Mouse (Mus musculus): ENCODE data around the gene Zdhhc21. TPM values are rescaled to one million over a fixed set of nuclear protein-coding genes. Genes with fewer than 3 reads are reported as not detected.

Gene Zdhhc21
- 3.6 and 4.6 TPM in 2 replicates for total RNA-seq (2015; ENCODE audit: low replicate concordance)
- 0.23 and 1.7 TPM in 2 replicates for total RNA-seq (2017; ENCODE audit: low replicate concordance)

DNA sequence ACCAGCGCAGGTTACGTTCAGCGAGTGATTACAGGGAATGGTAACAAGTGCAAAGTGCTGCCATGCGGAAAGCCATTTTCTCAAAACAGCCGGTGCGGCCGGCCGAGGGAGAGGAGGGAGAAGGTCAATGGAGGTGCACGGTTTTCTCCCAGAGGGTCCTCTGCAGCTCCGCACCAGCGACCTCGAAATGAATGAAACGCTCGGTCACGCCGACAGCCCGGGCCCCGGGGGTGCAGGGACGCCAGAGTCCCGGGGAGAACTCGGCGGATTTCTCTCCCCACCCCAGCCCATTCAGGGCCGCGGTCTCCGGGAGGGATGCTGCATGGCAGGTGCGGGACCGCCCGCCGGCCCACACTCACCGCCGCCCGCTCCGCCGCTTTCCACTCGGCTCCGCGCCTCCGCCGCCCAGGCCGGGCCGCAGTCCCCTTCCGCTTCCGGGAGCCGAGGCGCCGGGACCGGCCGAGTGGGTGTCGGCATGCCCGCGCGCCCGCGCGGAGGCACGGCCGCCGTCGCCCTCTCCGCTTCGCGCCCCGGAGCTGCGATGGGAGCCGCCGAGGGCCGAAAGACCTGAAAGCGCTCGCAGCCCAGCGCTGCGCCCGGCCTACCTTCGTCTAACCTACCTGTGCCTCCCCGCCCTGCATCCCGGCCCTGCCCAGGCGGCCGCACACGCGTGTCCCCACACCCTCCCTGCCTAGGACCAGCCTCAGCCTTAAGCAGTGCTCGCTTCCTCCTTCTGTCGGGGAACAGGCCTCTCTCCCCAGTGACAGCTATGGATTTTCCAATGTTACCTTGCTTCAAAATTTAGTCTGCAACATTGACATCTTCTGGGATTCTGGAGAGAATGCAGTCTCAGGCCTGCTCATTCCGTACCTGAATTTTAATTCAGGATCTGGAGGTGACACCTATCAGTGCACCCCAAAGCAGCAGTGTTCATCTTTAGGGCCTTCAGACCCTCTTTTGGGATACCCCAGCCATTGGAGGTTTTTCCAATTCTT, at the start of gene Zdhhc21:
Zdhhc21 (minus strand) TSS at position 828 of the 995 bp plus-strand sequence.
- peak; percentile 65 for ATAC-seq (replicated peaks; ENCODE audit: low FRiP score, poor library complexity, severe bottlenecking)

DNA sequence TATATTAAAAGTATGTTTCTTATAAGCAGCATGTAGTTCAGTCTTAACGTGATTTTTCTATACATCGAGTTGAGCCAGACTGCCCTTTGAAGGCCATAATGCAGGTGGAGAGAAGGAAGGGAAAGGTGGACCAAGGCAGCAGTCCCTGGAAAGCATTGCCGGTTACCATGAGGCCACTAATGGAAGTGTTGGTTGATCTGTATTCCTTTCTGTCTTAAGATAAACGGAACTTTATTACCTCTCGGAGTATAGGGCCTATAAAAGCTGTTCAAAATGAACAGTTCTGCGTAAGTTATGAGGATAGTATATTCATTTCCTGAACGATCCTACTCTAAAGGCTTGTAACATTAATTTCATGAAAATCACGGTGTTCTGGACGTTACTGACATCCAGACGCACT, 35.5 kb upstream of the Zdhhc21 start:
- ATAC-seq (replicated peaks; ENCODE audit: low FRiP score, poor library complexity, severe bottlenecking): no peak

DNA sequence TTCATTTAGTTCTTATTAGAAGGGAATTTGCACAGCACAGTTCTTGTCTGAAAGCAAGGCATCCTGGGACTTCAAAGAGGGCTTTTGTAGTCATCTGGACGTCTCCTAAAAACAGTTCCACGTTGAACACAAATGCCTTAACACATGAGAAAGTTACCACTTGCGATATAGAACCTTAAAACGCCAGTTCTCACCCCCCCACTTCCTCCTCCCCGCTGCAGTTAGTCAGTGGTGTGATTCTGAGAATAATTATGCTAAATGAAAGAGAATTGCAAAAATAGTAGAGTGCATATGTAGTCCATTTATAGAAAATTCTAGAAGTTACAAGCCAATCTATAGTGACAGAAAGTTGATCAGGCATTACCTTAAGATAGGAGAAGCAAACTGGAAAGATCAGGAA, 32.5 kb upstream of the Zdhhc21 start:
- no peak for ATAC-seq (replicated peaks; ENCODE audit: low FRiP score, poor library complexity, severe bottlenecking)

DNA sequence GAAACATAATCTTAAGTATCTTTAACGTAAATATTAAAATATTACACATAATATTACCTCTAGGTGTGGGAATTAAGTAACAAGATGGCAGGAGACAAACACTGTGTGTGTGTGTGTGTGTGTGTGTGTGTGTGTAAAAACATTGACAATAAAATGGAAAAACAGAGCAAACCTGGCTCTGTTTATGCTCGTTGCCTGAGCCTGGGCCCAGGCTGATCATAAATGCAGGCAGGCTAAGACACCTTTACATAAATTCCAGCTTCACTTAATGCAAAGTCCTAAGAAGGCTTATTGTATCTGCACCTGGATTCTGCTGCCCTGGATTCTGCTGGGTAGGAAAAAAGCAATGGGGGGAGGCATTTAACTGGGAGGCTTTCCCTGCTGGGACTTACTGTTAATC, 31.8 kb upstream of the Zdhhc21 start:
- no peak for ATAC-seq (replicated peaks; ENCODE audit: low FRiP score, poor library complexity, severe bottlenecking)

DNA sequence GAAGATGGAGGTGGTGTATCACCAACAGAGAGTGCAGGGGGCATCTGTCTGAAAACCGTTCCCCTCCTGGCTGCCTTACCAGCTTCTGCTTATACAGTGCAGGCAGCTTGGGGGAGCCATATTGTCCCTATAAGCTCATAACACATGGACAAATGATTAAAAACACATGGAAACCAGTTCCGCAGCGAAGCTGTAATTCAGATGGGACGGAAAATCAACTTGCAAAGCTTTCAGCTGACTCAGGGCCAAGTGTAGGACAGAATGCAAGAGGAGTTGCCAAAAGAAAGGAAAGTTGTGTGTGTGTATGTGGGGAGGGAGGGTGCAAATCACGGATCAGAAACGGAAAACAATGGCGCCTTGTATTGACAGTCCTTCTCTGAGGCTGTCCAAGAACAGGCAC, 31.3 kb upstream of the Zdhhc21 start:
- ATAC-seq (replicated peaks; ENCODE audit: low FRiP score, poor library complexity, severe bottlenecking): no peak

DNA sequence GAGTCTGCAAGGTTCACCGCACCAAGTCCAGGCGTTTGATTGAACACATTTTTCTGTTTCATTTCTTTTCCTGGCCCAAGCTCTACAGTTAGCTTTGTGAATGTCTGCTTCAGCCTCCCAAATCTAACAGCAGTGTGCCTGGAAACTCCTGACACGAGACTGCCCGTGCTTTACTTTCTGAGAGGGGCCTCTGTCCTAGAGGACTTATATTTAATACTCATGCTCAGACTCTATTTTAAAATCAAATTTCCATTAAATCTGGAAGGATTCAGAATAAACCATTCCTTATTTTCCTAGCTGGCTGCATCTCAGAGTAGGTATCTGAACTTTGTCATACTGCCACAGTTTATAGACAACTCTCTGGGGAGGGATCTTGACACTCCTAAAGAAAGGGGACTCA, 30.8 kb upstream of the Zdhhc21 start:
- ATAC-seq (replicated peaks; ENCODE audit: low FRiP score, poor library complexity, severe bottlenecking): no peak

DNA sequence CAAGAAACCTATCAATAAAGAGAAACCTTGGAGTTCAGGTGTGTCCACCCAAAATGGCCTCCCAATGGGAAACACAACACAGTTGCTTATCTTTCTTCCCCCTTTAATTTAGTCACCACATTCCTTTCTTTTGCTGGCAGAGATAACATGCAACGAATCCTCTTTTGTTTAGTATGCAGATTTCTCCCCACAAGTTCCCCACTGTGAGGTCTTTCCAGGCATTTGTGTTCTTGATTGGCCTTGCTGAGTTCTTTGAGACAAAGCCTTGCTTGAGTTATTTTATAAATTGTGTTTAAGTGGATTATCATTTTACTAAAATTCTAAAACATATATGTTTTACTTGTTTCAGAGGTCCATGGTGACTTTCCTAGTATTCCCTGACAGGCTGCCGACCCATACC, 26.4 kb upstream of the Zdhhc21 start:
- ATAC-seq (replicated peaks; ENCODE audit: low FRiP score, poor library complexity, severe bottlenecking): no peak

DNA sequence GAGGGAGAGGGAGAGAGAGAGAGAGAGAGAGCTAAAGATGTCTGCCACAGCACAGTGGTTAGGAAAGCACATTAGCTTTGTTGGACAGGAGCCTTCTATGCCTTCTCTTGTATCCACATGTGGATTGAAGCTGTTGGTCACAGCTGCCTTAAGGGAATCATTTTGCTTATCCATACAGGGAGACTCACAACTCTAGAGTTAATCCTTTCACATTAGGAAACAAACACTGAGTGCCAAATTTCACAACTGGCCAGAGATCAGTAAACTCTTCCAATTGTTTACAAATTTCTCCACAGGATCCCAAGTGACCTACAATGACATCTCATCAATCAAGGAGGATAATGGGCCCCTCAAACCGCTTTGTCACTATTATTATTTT, 25.8 kb upstream of the Zdhhc21 start:
- no peak for ATAC-seq (replicated peaks; ENCODE audit: low FRiP score, poor library complexity, severe bottlenecking)

DNA sequence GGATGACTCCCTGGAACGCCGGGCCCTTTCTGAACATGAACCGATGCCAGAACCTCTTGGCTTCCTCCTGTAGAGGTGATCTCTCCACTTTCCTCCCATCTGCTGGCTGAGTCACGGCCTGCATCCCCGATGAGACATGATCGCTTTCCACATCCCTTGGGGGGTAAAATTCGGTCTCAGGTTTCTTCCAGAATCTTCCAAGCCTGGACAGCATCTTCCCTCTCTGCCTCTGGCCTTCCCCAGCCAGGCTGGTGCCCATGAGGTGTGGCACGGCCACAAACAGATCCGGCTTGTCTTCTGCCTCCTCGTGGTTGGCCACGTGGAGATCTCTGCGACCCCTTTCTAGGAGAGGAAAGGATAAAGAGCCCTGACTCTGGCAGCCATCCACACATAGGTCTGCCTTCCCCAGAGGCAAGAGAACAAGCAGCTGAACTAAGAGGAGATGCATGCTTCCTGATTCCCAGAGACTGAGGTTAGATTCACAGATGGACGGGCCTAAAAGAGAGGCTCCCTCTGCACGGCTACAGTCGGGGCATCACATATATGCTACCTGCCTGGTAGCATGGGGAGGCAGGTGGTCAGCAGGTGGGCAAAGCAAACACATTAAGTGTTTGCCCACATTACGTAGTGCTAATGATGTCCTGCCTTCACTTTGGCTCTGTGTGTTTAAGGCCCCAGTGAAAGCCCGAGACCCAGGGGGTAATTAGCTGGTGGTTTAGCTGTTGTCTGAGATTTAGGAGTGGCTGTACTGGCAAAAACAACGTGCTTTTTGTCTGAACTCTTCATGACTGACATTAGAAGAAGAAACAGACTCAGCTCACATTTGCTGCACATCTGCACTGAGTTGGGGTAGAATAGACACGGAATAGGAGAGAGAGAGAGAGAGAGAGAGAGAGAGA, 25.1 kb upstream of the Zdhhc21 start, which contains the start of gene Cer1:
Cer1 (minus strand) TSS at position 513 of the 899 bp plus-strand sequence.
- no peak for ATAC-seq (replicated peaks; ENCODE audit: low FRiP score, poor library complexity, severe bottlenecking)

DNA sequence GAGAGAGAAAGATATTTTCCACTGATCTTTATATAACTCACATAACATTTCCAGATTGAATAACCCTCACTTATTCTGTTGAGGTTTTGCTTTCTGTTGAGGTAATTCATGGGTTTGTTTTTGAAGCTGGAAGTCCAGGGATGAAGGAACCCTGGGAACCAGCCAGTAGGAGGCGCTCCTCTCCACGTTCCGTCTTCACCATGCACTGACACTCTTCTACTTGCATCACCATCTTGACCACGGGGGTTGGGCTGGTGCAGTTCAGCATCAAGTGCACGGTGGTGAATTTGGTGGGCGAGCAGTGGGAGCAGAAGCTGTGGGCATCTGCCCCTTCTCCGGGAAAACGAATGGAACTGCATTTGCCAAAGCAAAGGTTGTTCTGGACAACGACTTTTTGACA, 22.7 kb upstream of the Zdhhc21 start:
- no peak for ATAC-seq (replicated peaks; ENCODE audit: low FRiP score, poor library complexity, severe bottlenecking)

DNA sequence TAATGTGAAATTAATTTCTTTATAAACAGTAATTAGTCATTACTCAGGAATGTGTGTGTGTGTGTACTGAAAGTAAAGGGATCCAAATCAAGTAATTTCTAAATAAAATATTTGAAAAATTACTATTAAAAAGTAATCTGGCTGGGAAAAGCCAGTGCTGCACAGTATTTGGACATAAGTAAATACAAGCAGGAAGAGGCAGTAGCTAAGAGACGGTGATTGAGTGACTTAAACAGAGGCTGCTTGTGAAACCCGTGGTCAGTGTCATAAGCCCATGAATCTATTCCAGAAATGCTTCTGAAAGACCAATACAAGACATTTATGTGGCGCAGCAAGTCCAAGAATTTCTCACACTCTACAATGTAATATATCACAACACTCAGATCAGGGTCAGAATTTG, 21.6 kb upstream of the Zdhhc21 start:
- no peak for ATAC-seq (replicated peaks; ENCODE audit: low FRiP score, poor library complexity, severe bottlenecking)

DNA sequence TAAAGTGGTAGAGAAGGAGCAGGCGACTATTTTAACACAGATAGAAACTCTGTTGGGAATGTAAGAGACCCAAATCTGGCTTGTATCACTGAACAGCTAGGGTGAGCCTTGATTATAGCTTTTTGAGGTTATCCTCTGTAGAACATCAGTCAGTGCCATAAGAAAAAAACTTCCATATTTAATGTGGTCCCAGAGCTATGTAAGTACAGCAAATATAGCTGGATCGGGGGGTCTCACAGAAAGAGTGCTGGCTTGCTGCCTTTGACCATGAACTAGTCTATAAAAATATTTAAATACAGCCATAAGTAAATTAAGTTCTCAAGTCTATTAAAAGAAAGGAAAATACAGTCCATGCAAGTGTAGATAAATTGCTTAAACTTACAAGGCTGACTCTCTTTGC, 20.5 kb upstream of the Zdhhc21 start:
- ATAC-seq (replicated peaks; ENCODE audit: low FRiP score, poor library complexity, severe bottlenecking): no peak

DNA sequence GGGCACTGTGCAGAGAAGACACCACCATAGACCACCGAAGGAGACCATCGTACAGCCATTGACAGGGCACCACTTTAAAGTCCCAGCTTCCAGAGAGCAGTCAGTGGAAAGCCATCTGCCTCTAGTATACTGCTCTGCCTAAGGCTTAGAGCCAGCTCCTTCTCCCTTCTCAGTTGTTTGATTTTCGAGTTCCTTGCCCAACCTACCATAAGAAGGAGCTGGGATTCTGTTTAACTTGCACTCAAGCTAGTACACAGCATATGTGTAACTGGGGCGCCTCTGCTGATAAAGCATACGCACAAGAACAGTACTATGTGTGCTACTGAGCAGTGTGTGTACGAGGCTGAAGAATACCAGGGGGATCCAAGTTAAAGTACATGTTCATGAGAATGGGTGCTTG, 19.4 kb upstream of the Zdhhc21 start:
- ATAC-seq (replicated peaks; ENCODE audit: low FRiP score, poor library complexity, severe bottlenecking): no peak

DNA sequence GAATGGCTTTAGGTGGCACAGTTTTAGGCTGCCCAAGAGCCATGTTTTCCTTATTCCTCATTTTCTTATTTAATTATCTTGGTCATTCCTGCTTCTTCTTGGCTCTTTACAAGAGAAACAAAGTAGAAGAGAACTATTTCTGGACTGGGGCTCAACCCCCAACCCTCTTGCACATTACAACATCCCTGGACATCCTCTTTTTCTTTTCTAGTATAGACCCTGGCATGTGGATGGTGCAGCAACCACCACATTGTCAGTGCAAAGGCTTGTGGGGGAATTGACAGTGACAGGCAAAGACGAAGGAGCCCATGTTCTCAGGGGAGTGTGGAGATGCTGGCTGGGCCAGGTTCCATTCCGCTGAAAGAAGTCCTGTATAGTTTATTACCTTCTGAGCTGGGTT, 16.9 kb upstream of the Zdhhc21 start:
- no peak for ATAC-seq (replicated peaks; ENCODE audit: low FRiP score, poor library complexity, severe bottlenecking)

DNA sequence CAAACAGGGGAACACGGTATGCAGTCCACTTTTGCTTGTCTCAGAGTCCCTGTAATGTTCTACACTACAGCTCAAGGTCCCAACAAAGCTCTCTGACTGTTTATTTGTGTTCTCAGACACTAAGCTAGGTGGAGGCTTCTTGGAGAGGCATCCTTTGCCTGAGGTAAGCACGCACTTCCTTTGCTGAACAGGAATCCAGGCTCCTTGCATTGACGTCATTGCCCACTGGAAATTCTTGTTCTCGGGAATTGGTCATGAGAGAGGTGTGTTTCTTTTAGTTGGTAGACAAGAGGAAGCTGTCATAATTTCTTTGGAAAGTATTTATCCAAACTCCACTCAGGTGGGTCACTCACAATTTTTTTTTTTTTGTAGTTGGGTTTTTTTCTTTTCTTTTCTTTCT, 15.8 kb upstream of the Zdhhc21 start:
- no peak for ATAC-seq (replicated peaks; ENCODE audit: low FRiP score, poor library complexity, severe bottlenecking)

DNA sequence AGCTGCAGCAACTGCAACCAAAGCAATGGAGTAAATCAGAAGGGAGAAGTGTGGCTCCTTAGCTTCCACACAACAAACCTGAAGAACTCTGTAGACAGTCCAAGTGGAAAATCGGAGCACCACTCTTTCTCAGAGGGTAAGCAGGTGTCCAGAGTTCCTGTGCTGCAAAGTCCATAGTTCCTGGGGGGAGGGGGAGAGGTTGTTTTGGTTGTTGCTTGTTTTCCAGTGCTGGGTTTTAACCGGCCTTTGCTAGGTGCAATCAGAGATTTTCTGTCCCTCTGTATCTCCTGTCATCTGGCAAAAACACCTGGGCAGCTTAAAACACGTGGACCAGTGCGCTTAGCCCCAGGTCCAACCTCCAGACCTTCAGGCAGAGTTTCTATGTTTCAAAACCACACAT, 15.0 kb upstream of the Zdhhc21 start:
- no peak for ATAC-seq (replicated peaks; ENCODE audit: low FRiP score, poor library complexity, severe bottlenecking)

DNA sequence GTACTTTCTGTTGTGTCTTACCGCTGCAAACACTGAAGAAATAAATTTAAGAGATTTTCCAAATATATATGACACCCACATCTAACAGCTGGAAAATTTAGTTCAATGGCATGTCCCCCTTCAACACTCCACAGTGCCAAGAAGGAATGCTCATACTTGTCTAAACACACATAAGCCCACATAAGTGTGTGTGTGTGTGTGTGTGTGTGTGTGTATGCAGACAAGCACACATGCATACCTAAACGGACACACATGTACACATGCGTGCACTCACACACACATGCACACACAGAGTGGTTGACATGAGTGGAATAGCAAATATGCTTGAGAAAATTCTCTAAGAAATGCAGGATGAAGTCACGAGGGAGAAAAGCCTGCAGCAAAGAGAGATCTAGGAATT, 12.8 kb upstream of the Zdhhc21 start:
- ATAC-seq (replicated peaks; ENCODE audit: low FRiP score, poor library complexity, severe bottlenecking): no peak

DNA sequence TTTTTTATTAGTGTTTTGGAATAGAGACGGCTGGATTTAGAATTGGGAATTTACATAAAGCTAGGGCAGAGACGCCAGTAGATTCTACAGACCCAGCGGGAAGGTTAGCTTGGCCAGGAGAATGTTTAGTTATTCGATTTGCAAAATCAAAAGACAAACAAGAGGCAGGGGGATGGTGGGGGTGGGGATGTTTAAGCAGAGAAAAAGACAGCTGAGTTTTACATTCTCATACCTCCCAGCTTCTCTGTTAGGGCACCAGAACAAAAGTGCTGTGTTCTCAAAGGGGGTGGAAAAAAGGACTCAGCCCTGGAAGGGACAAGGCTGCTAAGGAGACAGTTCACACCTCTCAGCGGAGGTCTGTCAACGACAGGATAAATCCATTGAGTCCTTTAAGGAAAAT, 12.4 kb upstream of the Zdhhc21 start:
- no peak for ATAC-seq (replicated peaks; ENCODE audit: low FRiP score, poor library complexity, severe bottlenecking)

DNA sequence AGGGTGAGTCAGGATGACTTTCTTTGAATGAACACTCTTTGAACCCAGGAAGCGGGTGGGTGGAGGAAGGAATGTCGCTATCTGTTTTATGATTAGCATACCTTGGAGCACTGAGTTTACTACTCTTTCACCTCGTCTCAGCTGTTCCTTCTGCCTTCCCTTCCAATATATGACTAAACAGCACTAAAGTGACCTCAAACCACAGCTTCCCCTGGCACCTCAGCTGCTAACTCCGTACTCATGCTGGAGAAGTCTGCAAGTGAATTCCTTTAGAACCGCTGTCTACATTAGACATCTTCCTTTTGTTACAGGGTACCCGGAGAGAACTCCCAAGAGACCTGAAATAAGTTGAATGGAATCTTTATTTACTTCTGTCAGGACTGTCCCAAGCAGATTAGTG, 11.2 kb upstream of the Zdhhc21 start:
- no peak for ATAC-seq (replicated peaks; ENCODE audit: low FRiP score, poor library complexity, severe bottlenecking)

DNA sequence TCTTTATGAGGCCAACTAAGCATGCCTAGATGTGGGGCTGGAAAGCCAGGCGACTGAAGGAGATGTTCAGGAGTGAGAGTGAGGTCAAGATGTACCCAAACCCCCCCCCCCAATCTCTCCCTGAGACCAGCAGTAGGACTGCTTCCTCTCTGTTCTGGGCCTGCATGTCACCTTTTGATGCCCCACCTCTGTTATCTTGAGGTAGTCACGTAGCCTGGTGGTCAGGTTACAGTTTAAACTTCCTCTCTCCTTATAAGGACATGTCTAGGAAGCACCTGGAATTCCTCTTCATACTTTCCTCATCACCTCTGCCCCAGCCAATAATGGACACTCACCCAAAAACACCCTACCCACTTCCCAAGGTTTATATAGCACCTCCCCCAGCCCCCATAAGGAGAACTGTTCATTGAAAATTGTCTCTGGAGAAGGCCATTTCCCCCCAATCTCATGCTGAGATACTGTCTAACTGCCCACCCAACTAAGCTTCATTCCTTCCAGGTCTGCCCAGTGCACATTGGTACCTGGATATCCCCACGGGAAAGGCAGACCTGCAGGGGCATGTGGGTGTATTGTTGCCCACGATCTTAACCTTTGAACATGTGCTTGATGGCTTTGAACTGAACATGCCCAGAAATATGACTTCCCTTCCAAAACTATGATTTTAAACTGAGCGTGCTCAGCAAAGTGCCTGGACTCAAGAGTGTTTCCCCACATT, 8.1 kb upstream of the Zdhhc21 start:
- no peak for ATAC-seq (replicated peaks; ENCODE audit: low FRiP score, poor library complexity, severe bottlenecking)

Data from erythroid progenitor cell, adult 5-6 weeks (primary cell).